In genomic region chr9:53890075-53890474, GRCm38 (mm10) we compare ENCODE assay signal across 9 mouse cellular contexts. TPM values are rescaled to one million over a fixed set of nuclear protein-coding genes. Genes with fewer than 3 reads are reported as not detected.
DNase-seq lines count a peak whose midpoint lies in the region; ATAC-seq lines count a peak whose summit lies in the region.
"Had no signal": no experiment of that assay in that cellular context is flagged by ENCODE, and none has a peak within 500 bp of the region (broad histone marks: within the 10 kb centered on the region; RNA-seq: fewer than 3 reads in every experiment).

No protein-coding gene starts in this region.

- H3K4me2 ChIP-seq in forebrain, embryonic 15.5 days (replicated peaks): no peak overlapping the region
- H3K4me2 ChIP-seq: heart, embryonic 15.5 days had no signal

- no peaks in the 10 kb centered on the region for H3K27me3 ChIP-seq in forebrain, embryonic 15.5 days
- H3K27me3 ChIP-seq: heart, embryonic 15.5 days had no signal

- intact Hi-C loops in heart, postnatal 14 days (cut with DNase I): loop anchor here (10.0 kb wide), 1 partner anchor 95 kb away; no protein-coding TSS in a partner anchor
- intact Hi-C loops in heart, postnatal 36 days (cut with DNase I): loop anchor here (5.0 kb wide), 1 partner anchor 222 kb away; no protein-coding TSS in a partner anchor
- intact Hi-C loops in left cerebral cortex, postnatal 14 days (cut with DNase I): loop anchor here (1.0 to 5.0 kb wide), 2 partner anchors 97 to 222 kb away; no protein-coding TSS in a partner anchor

- no peak overlapping the region for H3K4me3 ChIP-seq in forebrain, embryonic 15.5 days
- H3K4me3 ChIP-seq: heart, embryonic 15.5 days had no signal

- 4% methylated on average over 1 of the region's 1 CpGs for WGBS in forebrain, embryonic 15.5 days

- DNase-seq in heart, postnatal 14 days: peak; percentile 7 to 16
- no peak for DNase-seq in heart, postnatal 36 days
- peak; percentile 51 for DNase-seq in A20 (ENCODE audit: low read depth, low spot score)
- DNase-seq in adrenal gland, postnatal 25 days: peak; percentile 52
- DNase-seq in left cerebral cortex, postnatal 14 days (ENCODE audit: low spot score in 2 of 2): peak; percentile 84
- peak; percentile 65 for DNase-seq in right cerebral cortex, adult 18-20 months
- DNase-seq in spleen, postnatal 10 days (ENCODE audit: low spot score in 2 of 2): no peak

- no peaks in the 10 kb centered on the region for H3K36me3 ChIP-seq in forebrain, embryonic 15.5 days
- H3K36me3 ChIP-seq: heart, embryonic 15.5 days had no signal

- H3K9me3 ChIP-seq in forebrain, embryonic 15.5 days: no peaks in the 10 kb centered on the region
- H3K9me3 ChIP-seq: heart, embryonic 15.5 days had no signal

- no peaks in the 10 kb centered on the region for H3K4me1 ChIP-seq in forebrain, embryonic 15.5 days
- H3K4me1 ChIP-seq: heart, embryonic 15.5 days had no signal

- H3K9ac ChIP-seq in forebrain, embryonic 15.5 days (replicated peaks): no peak overlapping the region
- H3K9ac ChIP-seq: heart, embryonic 15.5 days had no signal

- peak; percentile 70 for ATAC-seq in forebrain, embryonic 15.5 days (replicated peaks)

- H3K27ac ChIP-seq in forebrain, embryonic 15.5 days (replicated peaks): no peak overlapping the region
- H3K27ac ChIP-seq: heart, embryonic 15.5 days had no signal

RNA-seq across cellular contexts. Expression of gene Sln, which starts 40.1 kb away (rescaled TPM):
- 10 to 100 TPM; 25.4 to 57.3 TPM for total RNA-seq in heart, postnatal 14 days (2021)
- 10 to 100 TPM; 67.1 to 99.1 TPM for total RNA-seq in heart, postnatal 36 days (2021)
- total RNA-seq in adrenal gland, postnatal 25 days (2021): not detected in 2 replicates
- polyA plus RNA-seq in forebrain, embryonic 15.5 days (2015; fragmentation: Nextera tagmentation; extraction: Ambion mirVana): 1.3 and 1.5 TPM in 2 replicates
- not detected for total RNA-seq in left cerebral cortex, postnatal 14 days (2021)

Comparison
In these comparisons a context has a peak if more than half of its experiments do, and no peak if none do; other contexts are left out.
1. DNase-seq: peak in heart, postnatal 14 days (2 of 2), A20 (single experiment), adrenal gland, postnatal 25 days (single experiment), left cerebral cortex, postnatal 14 days (2 of 2) and right cerebral cortex, adult 18-20 months (single experiment); none in heart, postnatal 36 days (0 of 2) and spleen, postnatal 10 days (0 of 2).
2. RNA of gene Sln, which starts 40.1 kb away (total RNA-seq): 67.1 to 99.1 TPM in heart, postnatal 36 days and 25.4 to 57.3 TPM in heart, postnatal 14 days; not detected in left cerebral cortex, postnatal 14 days and not detected in adrenal gland, postnatal 25 days; every median in the first group is over 10 times any median in the second.